Comparison of ENCODE assay signal across 15 mouse cellular contexts in the genomic region with DNA sequence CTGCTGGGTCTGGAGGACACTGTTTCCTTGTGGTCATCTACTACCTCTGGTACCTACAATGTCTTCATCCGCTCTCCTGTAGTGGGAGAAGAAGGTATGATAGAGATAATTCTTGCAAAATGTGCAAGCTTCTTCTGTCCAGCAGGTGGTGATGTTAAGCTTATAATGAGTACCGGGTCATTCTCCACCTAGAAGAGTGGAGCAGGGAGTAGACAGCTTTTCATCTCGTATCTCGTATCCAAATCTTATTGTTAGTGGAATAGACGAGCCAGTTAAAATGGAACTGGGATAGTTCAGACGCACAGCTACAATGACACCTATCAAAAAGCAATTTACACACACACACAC.
DNase-seq lines count a peak whose midpoint lies in the region; ATAC-seq and TF ChIP-seq lines count a peak whose summit lies in the region.
"Had no signal": no experiment of that assay in that cellular context is flagged by ENCODE, and none has a peak within 500 bp of the region (broad histone marks: within the 10 kb centered on the region; RNA-seq: fewer than 3 reads in every experiment).

No protein-coding gene starts in this region.

- H3K27ac ChIP-seq in forebrain, postnatal 0 days (ENCODE audit: low read depth, low read length) = no peak overlapping the region
- H3K27ac ChIP-seq in forebrain, embryonic 12.5 days = no peak overlapping the region
- peak overlapping the region; percentile 31 for H3K27ac ChIP-seq in lung, embryonic 15.5 days
- H3K27ac ChIP-seq in ES-E14 (ENCODE audit: insufficient read depth, low read depth, low read length, poor library complexity, severe bottlenecking) = no peak overlapping the region
- H3K27ac ChIP-seq: hindbrain, embryonic 13.5 days; limb, embryonic 12.5 days; midbrain, embryonic 10.5 days; stomach, embryonic 15.5 days had no signal

- no peaks in the 10 kb centered on the region for H3K9me3 ChIP-seq in forebrain, postnatal 0 days (ENCODE audit: low read length)
- H3K9me3 ChIP-seq in forebrain, embryonic 12.5 days = no peaks in the 10 kb centered on the region
- no peaks in the 10 kb centered on the region for H3K9me3 ChIP-seq in lung, embryonic 15.5 days
- H3K9me3 ChIP-seq in ES-E14 (ENCODE audit: control insufficient read depth, insufficient read depth, low read depth, low read length) = no peaks in the 10 kb centered on the region
- H3K9me3 ChIP-seq: hindbrain, embryonic 13.5 days; limb, embryonic 12.5 days; midbrain, embryonic 10.5 days; stomach, embryonic 15.5 days had no signal

- no peaks in the 10 kb centered on the region for H3K27me3 ChIP-seq in forebrain, postnatal 0 days (ENCODE audit: insufficient read depth, low read length)
- H3K27me3 ChIP-seq in forebrain, embryonic 12.5 days = no peaks in the 10 kb centered on the region
- no peaks in the 10 kb centered on the region for H3K27me3 ChIP-seq in lung, embryonic 15.5 days
- H3K27me3 ChIP-seq: hindbrain, embryonic 13.5 days; limb, embryonic 12.5 days; stomach, embryonic 15.5 days had no signal

- DNase-seq in forebrain, postnatal 0 days = no peak
- no peak for DNase-seq in lung, postnatal 36 days
- peak; percentile 25 for DNase-seq in ES-E14 (ENCODE audit: low read depth, low spot score)
- DNase-seq in retina, postnatal 1 day = peak; percentile 20
- no peak for DNase-seq in kidney, postnatal 14 days
- DNase-seq: gastrocnemius, postnatal 10 days; kidney, adult 9 months; thymus, postnatal 36 days had no signal

- no peaks in the 10 kb centered on the region for H3K4me1 ChIP-seq in forebrain, postnatal 0 days (ENCODE audit: insufficient read depth)
- 0 out of 2 replicates have a peak, but pooled peaks cover 2% of the 10 kb centered on the region for H3K4me1 ChIP-seq in forebrain, embryonic 12.5 days
- H3K4me1 ChIP-seq in lung, embryonic 15.5 days = no peaks in the 10 kb centered on the region
- H3K4me1 ChIP-seq in ES-E14 (ENCODE audit: control insufficient read depth in 2 of 2, insufficient read depth in 2 of 2, low read length in 2 of 2, poor library complexity in 1 of 2) = no peaks in the 10 kb centered on the region
- H3K4me1 ChIP-seq: hindbrain, embryonic 13.5 days; limb, embryonic 12.5 days; midbrain, embryonic 10.5 days; stomach, embryonic 15.5 days had no signal

- no peak overlapping the region for H3K4me3 ChIP-seq in forebrain, postnatal 0 days (ENCODE audit: low read depth, low read length)
- no peak overlapping the region for H3K4me3 ChIP-seq in forebrain, embryonic 12.5 days (replicated peaks)
- H3K4me3 ChIP-seq in lung, embryonic 15.5 days = no peak overlapping the region
- no peak overlapping the region for H3K4me3 ChIP-seq in ES-E14 (ENCODE audit: insufficient read depth in 1 of 2, low read depth in 1 of 2, low read length in 2 of 2, poor library complexity in 1 of 2, severe bottlenecking in 1 of 2)
- H3K4me3 ChIP-seq: hindbrain, embryonic 13.5 days; limb, embryonic 12.5 days; midbrain, embryonic 10.5 days; stomach, embryonic 15.5 days had no signal

- ATAC-seq in forebrain, postnatal 0 days = no peak
- no peak for ATAC-seq in forebrain, embryonic 12.5 days (ENCODE audit: low FRiP score)
- no peak for ATAC-seq in lung, embryonic 15.5 days (ENCODE audit: borderline replicate concordance, extremely low read depth, low FRiP score, low TSS enrichment)

- H3K36me3 ChIP-seq in forebrain, postnatal 0 days (ENCODE audit: insufficient read depth) = no peaks in the 10 kb centered on the region
- no peaks in the 10 kb centered on the region for H3K36me3 ChIP-seq in forebrain, embryonic 12.5 days (replicated peaks)
- no peaks in the 10 kb centered on the region for H3K36me3 ChIP-seq in lung, embryonic 15.5 days
- no peaks in the 10 kb centered on the region for H3K36me3 ChIP-seq in ES-E14 (ENCODE audit: control insufficient read depth, insufficient read depth, low read length, poor library complexity, severe bottlenecking)
- H3K36me3 ChIP-seq: hindbrain, embryonic 13.5 days; limb, embryonic 12.5 days; midbrain, embryonic 10.5 days; stomach, embryonic 15.5 days had no signal

- WGBS in forebrain, postnatal 0 days = 52% methylated on average over 6 of the region's 6 CpGs
- WGBS in forebrain, embryonic 12.5 days = 68% methylated on average over 6 of the region's 6 CpGs
- WGBS in lung, embryonic 15.5 days = 46% methylated on average over 6 of the region's 6 CpGs

- no peak overlapping the region for H3K4me2 ChIP-seq in forebrain, postnatal 0 days (ENCODE audit: low read depth)
- H3K4me2 ChIP-seq in forebrain, embryonic 12.5 days = no peak overlapping the region
- H3K4me2 ChIP-seq in lung, embryonic 15.5 days = no peak overlapping the region
- H3K4me2 ChIP-seq: heart, embryonic 11.5 days; hindbrain, embryonic 13.5 days; limb, embryonic 12.5 days; stomach, embryonic 15.5 days had no signal

- in situ Hi-C loops in ES-E14 (cut with MboI; ENCODE audit: low sequenced_read_pairs in 2 of 2, unreplicated experiment in 2 of 2) = no loop called here

- no peak overlapping the region for H3K9ac ChIP-seq in forebrain, postnatal 0 days
- H3K9ac ChIP-seq in forebrain, embryonic 12.5 days = no peak overlapping the region
- H3K9ac ChIP-seq in lung, embryonic 15.5 days = no peak overlapping the region
- no peak overlapping the region for H3K9ac ChIP-seq in ES-E14 (ENCODE audit: insufficient read depth, low read depth, low read length, poor library complexity, severe bottlenecking)
- H3K9ac ChIP-seq: hindbrain, embryonic 13.5 days; limb, embryonic 12.5 days; stomach, embryonic 15.5 days had no signal

- peak; percentile 49 for TF ChIP-seq CTCF in forebrain, postnatal 0 days (IDR thresholded peaks at IDR 0.05; ENCODE audit: low read depth)

TF ChIP-seq in ES-E14, 5 proteins besides CTCF, POLR2A, EP300 and RAD21:
- TF ChIP-seq MAFK (IDR thresholded peaks at IDR 0.05; ENCODE audit: insufficient read depth, low read depth, low read length) = no peak
- TF ChIP-seq ZNF384 (IDR thresholded peaks at IDR 0.05; ENCODE audit: low read depth, low read length) = no peak
- TF ChIP-seq CHD2 (IDR thresholded peaks at IDR 0.05; ENCODE audit: low read depth, low read length) = no peak
- TF ChIP-seq HCFC1 (IDR thresholded peaks at IDR 0.05; ENCODE audit: borderline replicate concordance, insufficient read depth, low read length) = no peak
- no peak for TF ChIP-seq ZC3H11A (IDR thresholded peaks at IDR 0.05; ENCODE audit: borderline replicate concordance, low read depth, low read length)

Comparison
In these comparisons a context has a peak if more than half of its experiments do, and no peak if none do; other contexts are left out.
1. DNase-seq: peak in ES-E14 (single experiment) and retina, postnatal 1 day (single experiment); none in forebrain, postnatal 0 days (single experiment), lung, postnatal 36 days (single experiment) and kidney, postnatal 14 days (single experiment).